Mouse (Mus musculus): ENCODE results near the gene Rora.

GRCm38 (mm10) chr9:69327077-69327476 is 673.5 kb downstream of the Rora start:
- TF ChIP-seq CTCF (IDR thresholded peaks at IDR 0.05; ENCODE audit: control insufficient read depth, insufficient read depth, insufficient replicate concordance, low read depth, low read length) = no peak
- TF ChIP-seq POLR2A (IDR thresholded peaks at IDR 0.05; ENCODE audit: control insufficient read depth, low read depth, low read length) = no peak
